Mouse (Mus musculus) CH12.LX (cell line): Measurements from ENCODE around the gene Timmdc1.

Experiments
- CTCF ChIP-seq, 2 experiments: IDR thresholded peaks in 1 of 2; conservative IDR thresholded peaks in 1 of 2; 2 replicates each; pipeline ENCODE4 v1.5.1; 2011 to 2012; ENCODE audit warnings: low read depth in 2 of 2, low read length in 2 of 2, improper control_type of control experiment in 1 of 2, inconsistent platforms in 1 of 2, mild to moderate bottlenecking in 1 of 2, moderate library complexity in 1 of 2
- E2F4 ChIP-seq: IDR thresholded peaks from 2 replicates; pipeline ENCODE4 v1.6.1; 2011; ENCODE audit warnings: low read depth, low read length, improper control_type of control experiment; ENCODE audit not compliant: insufficient replicate concordance
- ELF1 ChIP-seq: IDR thresholded peaks from 2 replicates; pipeline ENCODE4 v1.6.1; 2014; ENCODE audit warnings: low read depth, mild to moderate bottlenecking, inconsistent platforms, low read length, improper control_type of control experiment
- EP300 ChIP-seq: IDR thresholded peaks from 2 replicates; pipeline ENCODE4 v1.6.1; 2011; ENCODE audit warnings: low read length, improper control_type of control experiment
- JUND ChIP-seq: conservative IDR thresholded peaks from 2 replicates; pipeline ENCODE4 v1.6.1; 2011; ENCODE audit warnings: low read depth, low read length, improper control_type of control experiment
- NELFE ChIP-seq: IDR thresholded peaks from 2 replicates; pipeline ENCODE4 v1.6.1; 2011; ENCODE audit warnings: low read depth, low read length, improper control_type of control experiment
- NRF1 ChIP-seq: IDR thresholded peaks from 2 replicates; pipeline ENCODE4 v1.6.1; 2014; ENCODE audit warnings: low read depth, mild to moderate bottlenecking, inconsistent platforms, low read length, improper control_type of control experiment, moderate library complexity
- POLR2A ChIP-seq: IDR thresholded peaks from 2 replicates; pipeline ENCODE4 v1.6.1; 2011; ENCODE audit warnings: low read depth, mild to moderate bottlenecking, improper control_type of control experiment, low read length
- RAD21 ChIP-seq: IDR thresholded peaks from 2 replicates; pipeline ENCODE4 v1.6.1; 2011; ENCODE audit warnings: low read depth, mild to moderate bottlenecking, low read length, improper control_type of control experiment, moderate library complexity
- SMC3 ChIP-seq: IDR thresholded peaks from 2 replicates; pipeline ENCODE4 v1.6.1; 2011; ENCODE audit warnings: low read depth, low read length, improper control_type of control experiment
- TBP ChIP-seq: conservative IDR thresholded peaks from 2 replicates; pipeline ENCODE4 v1.6.1; 2011; ENCODE audit warnings: low read depth, low read length, improper control_type of control experiment
- TCF12 ChIP-seq: IDR thresholded peaks from 2 replicates; pipeline ENCODE4 v1.6.1; 2014; ENCODE audit warnings: low read depth, mild to moderate bottlenecking, inconsistent platforms, low read length, improper control_type of control experiment
- UBTF ChIP-seq: IDR thresholded peaks from 2 replicates; pipeline ENCODE4 v1.6.1; 2012; ENCODE audit warnings: low read depth, mild to moderate bottlenecking, inconsistent platforms, low read length, improper control_type of control experiment, moderate library complexity
- ZMIZ1 ChIP-seq: IDR thresholded peaks from 2 replicates; pipeline ENCODE4 v1.6.1; 2012; ENCODE audit warnings: low read depth, mild to moderate bottlenecking, inconsistent platforms, low read length, improper control_type of control experiment

GRCm38 (mm10) chr16:38526264-38526663, 3.8 kb upstream of the Timmdc1 start:
- no peak for TF ChIP-seq CTCF (conservative IDR thresholded peaks at IDR 0.05 in 1 of 2, IDR thresholded peaks at IDR 0.05 in 1 of 2; ENCODE audit: low read depth in 2 of 2, low read length in 2 of 2)
- no peak for TF ChIP-seq TBP
- TF ChIP-seq SMC3 = no peak
- no peak for TF ChIP-seq EP300
- TF ChIP-seq ZMIZ1 = no peak
- TF ChIP-seq POLR2A = no peak
- TF ChIP-seq TCF12 = no peak
- no peak for TF ChIP-seq UBTF
- TF ChIP-seq JUND = no peak
- no peak for TF ChIP-seq RAD21
- no peak for TF ChIP-seq NRF1
- no peak for TF ChIP-seq E2F4
- no peak for TF ChIP-seq ELF1
- no peak for TF ChIP-seq NELFE
